Mouse (Mus musculus): Measurements from ENCODE around the gene Pkn1. TPM values are rescaled to one million over a fixed set of nuclear protein-coding genes. Genes with fewer than 3 reads are reported as not detected.
A peak's percentile ranks its signal among the peaks of the same experiment; 100 is the strongest.

Pkn1 gene
- polyA plus RNA-seq, 1 experiment from 2014 or later: 19.9 TPM

GRCm38 (mm10) chr8:83715031-83715690, 16.2 kb upstream of the Pkn1 start, which contains the start of gene Ddx39:
Gene Ddx39, plus strand, starts transcription at chr8:83715177.
- peaks cover 12% of the 10 kb centered on the region for H3K4me1 ChIP-seq (ENCODE audit: control insufficient read depth, insufficient read depth, low read length)
- no peaks in the 10 kb centered on the region for H3K9me3 ChIP-seq (ENCODE audit: control insufficient read depth, low read length)
- peak within 1 kb of the TSS; percentile 94 for H3K9ac ChIP-seq (ENCODE audit: low read depth, low read length)
- H3K4me2 ChIP-seq (ENCODE audit: low read depth, low read length): peak within 1 kb of the TSS; percentile 64
- H3K27ac ChIP-seq (ENCODE audit: low read length): peak within 1 kb of the TSS; percentile 93
- no peaks in the 10 kb centered on the region for H3K27me3 ChIP-seq (replicated peaks; ENCODE audit: control insufficient read depth, insufficient read depth, low read length)
- WGBS: under 1% methylated on average over 63 of the region's 63 CpGs
- peak; percentile 100 for ATAC-seq
- peak within 1 kb of the TSS; percentile 97 for H3K4me3 ChIP-seq (ENCODE audit: low read length)
- H3K36me3 ChIP-seq (ENCODE audit: control insufficient read depth, insufficient read depth, low read length): peaks cover 4% of the 10 kb centered on the region

GRCm38 (mm10) chr8:83714676-83715030, 15.7 kb upstream of the Pkn1 start:
- peaks cover 12% of the 10 kb centered on the region for H3K4me1 ChIP-seq (ENCODE audit: control insufficient read depth, insufficient read depth, low read length)
- peak; percentile 31 for ATAC-seq
- peaks cover under 1% of the 10 kb centered on the region; the same call in 1 of the 2 replicates for H3K36me3 ChIP-seq (ENCODE audit: control insufficient read depth, insufficient read depth, low read length)
- H3K27ac ChIP-seq (ENCODE audit: low read length): 0 out of 2 replicates have a peak overlapping the region, but pooled peaks have one; percentile 45
- H3K4me3 ChIP-seq (ENCODE audit: low read length): peak overlapping the region; percentile 97
- peak overlapping the region; percentile 50; the same call in 1 of the 2 replicates for H3K9ac ChIP-seq (ENCODE audit: low read depth, low read length)
- no peaks in the 10 kb centered on the region for H3K9me3 ChIP-seq (ENCODE audit: control insufficient read depth, low read length)
- H3K27me3 ChIP-seq (replicated peaks; ENCODE audit: control insufficient read depth, insufficient read depth, low read length): no peaks in the 10 kb centered on the region
- H3K4me2 ChIP-seq (ENCODE audit: low read depth, low read length): peak overlapping the region; percentile 56
- WGBS: 17% methylated on average over 8 of the region's 8 CpGs

GRCm38 (mm10) chr8:83707554-83707953, 8.6 kb upstream of the Pkn1 start:
- H3K27ac ChIP-seq (ENCODE audit: low read length): no peak overlapping the region

GRCm38 (mm10) chr8:83706411-83706810, 7.4 kb upstream of the Pkn1 start:
- Histone ChIP-seq H3K27me3 (replicated peaks; ENCODE audit: control insufficient read depth, insufficient read depth, low read length) (no peaks in the 10 kb centered on the region), H3K9me3 (ENCODE audit: control insufficient read depth, low read length) (no peaks in the 10 kb centered on the region), H3K9ac (ENCODE audit: low read depth, low read length) (no peak overlapping the region), H3K4me2 (ENCODE audit: low read depth, low read length) (no peak overlapping the region), H3K36me3 (ENCODE audit: control insufficient read depth, insufficient read depth, low read length) (no peaks in the 10 kb centered on the region), H3K4me1 (ENCODE audit: control insufficient read depth, insufficient read depth, low read length) (no peaks in the 10 kb centered on the region), H3K4me3 (ENCODE audit: low read length) (no peak overlapping the region), H3K27ac (ENCODE audit: low read length) (no peak overlapping the region)
- no peak for ATAC-seq
- 70% methylated on average over 5 of the region's 5 CpGs for WGBS

More at GRCm38 (mm10) chr8:83707554-83707953, 8.6 kb upstream of the Pkn1 start:
- Histone ChIP-seq H3K9ac (ENCODE audit: low read depth, low read length) (no peak overlapping the region), H3K27me3 (replicated peaks; ENCODE audit: control insufficient read depth, insufficient read depth, low read length) (no peaks in the 10 kb centered on the region), H3K4me2 (ENCODE audit: low read depth, low read length) (no peak overlapping the region), H3K4me1 (ENCODE audit: control insufficient read depth, insufficient read depth, low read length) (no peaks in the 10 kb centered on the region), H3K9me3 (ENCODE audit: control insufficient read depth, low read length) (no peaks in the 10 kb centered on the region), H3K36me3 (ENCODE audit: control insufficient read depth, insufficient read depth, low read length) (no peaks in the 10 kb centered on the region), H3K4me3 (ENCODE audit: low read length) (no peak overlapping the region)
- WGBS: 68% methylated on average over 8 of the region's 8 CpGs
- no peak for ATAC-seq

- ATAC-seq: no peak
- 87% methylated on average over 4 of the region's 4 CpGs for WGBS
- Histone ChIP-seq H3K27me3 (replicated peaks; ENCODE audit: control insufficient read depth, insufficient read depth, low read length) (no peaks in the 10 kb centered on the region), H3K36me3 (ENCODE audit: control insufficient read depth, insufficient read depth, low read length) (no peaks in the 10 kb centered on the region), H3K4me3 (ENCODE audit: low read length) (no peak overlapping the region), H3K4me2 (ENCODE audit: low read depth, low read length) (no peak overlapping the region), H3K9me3 (ENCODE audit: control insufficient read depth, low read length) (no peaks in the 10 kb centered on the region), H3K27ac (ENCODE audit: low read length) (no peak overlapping the region), H3K4me1 (ENCODE audit: control insufficient read depth, insufficient read depth, low read length) (peaks cover 5% of the 10 kb centered on the region; the same call in 1 of the 2 replicates), H3K9ac (ENCODE audit: low read depth, low read length) (no peak overlapping the region)
Observed at GRCm38 (mm10) chr8:83703426-83703825, 4.4 kb upstream of the Pkn1 start.

GRCm38 (mm10) chr8:83700423-83701085, 1.6 kb upstream of the Pkn1 start:
- Histone ChIP-seq H3K27me3 (replicated peaks; ENCODE audit: control insufficient read depth, insufficient read depth, low read length) (no peaks in the 10 kb centered on the region), H3K4me3 (ENCODE audit: low read length) (no peak overlapping the region), H3K9me3 (ENCODE audit: control insufficient read depth, low read length) (no peaks in the 10 kb centered on the region), H3K4me1 (ENCODE audit: control insufficient read depth, insufficient read depth, low read length) (peaks cover 25% of the 10 kb centered on the region), H3K4me2 (ENCODE audit: low read depth, low read length) (no peak overlapping the region), H3K36me3 (ENCODE audit: control insufficient read depth, insufficient read depth, low read length) (no peaks in the 10 kb centered on the region), H3K9ac (ENCODE audit: low read depth, low read length) (no peak overlapping the region), H3K27ac (ENCODE audit: low read length) (no peak overlapping the region)
- WGBS: 80% methylated on average over 9 of the region's 9 CpGs
- no peak for ATAC-seq

- 25% methylated on average over 9 of the region's 9 CpGs for WGBS
Observed at GRCm38 (mm10) chr8:83699566-83699965, 587 bp upstream of the Pkn1 start.

GRCm38 (mm10) chr8:83698291-83698660, 703 bp downstream of the Pkn1 start:
- Histone ChIP-seq H3K27me3 (replicated peaks; ENCODE audit: control insufficient read depth, insufficient read depth, low read length) (no peaks in the 10 kb centered on the region), H3K36me3 (ENCODE audit: control insufficient read depth, insufficient read depth, low read length) (no peaks in the 10 kb centered on the region), H3K4me1 (ENCODE audit: control insufficient read depth, insufficient read depth, low read length) (peaks cover 43% of the 10 kb centered on the region), H3K27ac (ENCODE audit: low read length) (peak overlapping the region; percentile 93), H3K4me3 (ENCODE audit: low read length) (peak overlapping the region; percentile 93), H3K4me2 (ENCODE audit: low read depth, low read length) (peak overlapping the region; percentile 86), H3K9ac (ENCODE audit: low read depth, low read length) (peak overlapping the region; percentile 97), H3K9me3 (ENCODE audit: control insufficient read depth, low read length) (no peaks in the 10 kb centered on the region)
- WGBS: 2% methylated on average over 15 of the region's 15 CpGs
- ATAC-seq: peak; percentile 68

More at GRCm38 (mm10) chr8:83699566-83699965, 587 bp upstream of the Pkn1 start:
- H3K9me3 ChIP-seq (ENCODE audit: control insufficient read depth, low read length): no peaks in the 10 kb centered on the region
- no peak for ATAC-seq
- no peaks in the 10 kb centered on the region for H3K27me3 ChIP-seq (replicated peaks; ENCODE audit: control insufficient read depth, insufficient read depth, low read length)
- peak overlapping the region; percentile 93 for H3K27ac ChIP-seq (ENCODE audit: low read length)
- H3K4me3 ChIP-seq (ENCODE audit: low read length): peak overlapping the region; percentile 93
- peaks cover 34% of the 10 kb centered on the region for H3K4me1 ChIP-seq (ENCODE audit: control insufficient read depth, insufficient read depth, low read length)
- peak overlapping the region; percentile 86 for H3K4me2 ChIP-seq (ENCODE audit: low read depth, low read length)
- H3K36me3 ChIP-seq (ENCODE audit: control insufficient read depth, insufficient read depth, low read length): no peaks in the 10 kb centered on the region
- H3K9ac ChIP-seq (ENCODE audit: low read depth, low read length): peak overlapping the region; percentile 97

GRCm38 (mm10) chr8:83697374-83698220, 1.4 kb downstream of the Pkn1 start:
- peak overlapping the region; percentile 93 for H3K27ac ChIP-seq (ENCODE audit: low read length)
- peak overlapping the region; percentile 93 for H3K4me3 ChIP-seq (ENCODE audit: low read length)
- peak overlapping the region; percentile 97 for H3K9ac ChIP-seq (ENCODE audit: low read depth, low read length)
- no peaks in the 10 kb centered on the region for H3K36me3 ChIP-seq (ENCODE audit: control insufficient read depth, insufficient read depth, low read length)
- no peaks in the 10 kb centered on the region for H3K9me3 ChIP-seq (ENCODE audit: control insufficient read depth, low read length)
- 41% methylated on average over 19 of the region's 19 CpGs for WGBS
- H3K27me3 ChIP-seq (replicated peaks; ENCODE audit: control insufficient read depth, insufficient read depth, low read length): no peaks in the 10 kb centered on the region
- H3K4me2 ChIP-seq (ENCODE audit: low read depth, low read length): peak overlapping the region; percentile 86
- H3K4me1 ChIP-seq (ENCODE audit: control insufficient read depth, insufficient read depth, low read length): peaks cover 43% of the 10 kb centered on the region
- peak; percentile 39 for ATAC-seq

Data from intestine, embryonic 16.5 days (tissue).